Mouse (Mus musculus) C2C12 (cell line): ENCODE results near the gene Slc9a7. TPM values are rescaled to one million over a fixed set of nuclear protein-coding genes. Genes with fewer than 3 reads are reported as not detected.

Experiments used
- H3K27me3 ChIP-seq: one replicate; pipeline ENCODE4 v1.6.1; 2011; ENCODE audit not compliant: control insufficient read depth, insufficient read depth, insufficient read length
- H3K36me3 ChIP-seq: one replicate; pipeline ENCODE4 v1.6.1; 2011; ENCODE audit not compliant: control insufficient read depth, insufficient read depth
- H3K4me3 ChIP-seq: one replicate; pipeline ENCODE4 v1.5.1; 2011; ENCODE audit warnings: mild to moderate bottlenecking, control low read depth; ENCODE audit not compliant: poor library complexity, insufficient read depth, severe bottlenecking
- H3K79me2 ChIP-seq: one replicate; pipeline ENCODE4 v1.6.1; 2011; ENCODE audit not compliant: control insufficient read depth, insufficient read depth
- H3K79me3 ChIP-seq: one replicate; pipeline ENCODE4 v1.6.1; 2011; ENCODE audit warnings: low read depth, control low read depth
- H3ac ChIP-seq: one replicate; pipeline ENCODE3; 2011; ENCODE audit warnings: low read depth; ENCODE audit not compliant: control insufficient read depth, insufficient read length
- CEBPB ChIP-seq: IDR thresholded peaks from one replicate; pipeline ENCODE4 v1.6.1; 2011; ENCODE audit warnings: low read depth, mild to moderate bottlenecking, control low read depth, moderate library complexity
- CTCF ChIP-seq: IDR thresholded peaks from one replicate; pipeline ENCODE4 v1.5.1; 2011; ENCODE audit not compliant: control insufficient read depth, insufficient read depth, insufficient read length
- FOSL1 ChIP-seq: IDR thresholded peaks from one replicate; pipeline ENCODE4 v1.8.0; 2011; ENCODE audit warnings: mild to moderate bottlenecking, low read length; ENCODE audit not compliant: poor library complexity, insufficient read depth, severe bottlenecking
- MAX ChIP-seq: IDR thresholded peaks from one replicate; pipeline ENCODE4 v1.6.1; 2011; ENCODE audit warnings: mild to moderate bottlenecking, control low read depth
- MYOD1 ChIP-seq: IDR thresholded peaks from one replicate; pipeline ENCODE4 v1.6.1; 2011; ENCODE audit warnings: low read depth; ENCODE audit not compliant: control insufficient read depth, insufficient read length
- MYOG ChIP-seq: IDR thresholded peaks from one replicate; pipeline ENCODE4 v1.6.1; 2011; ENCODE audit not compliant: control insufficient read depth, insufficient read length; ENCODE audit errors: extremely low read depth
- USF1 ChIP-seq: IDR thresholded peaks from one replicate; pipeline ENCODE4 v1.6.1; 2011; ENCODE audit warnings: low read depth, mild to moderate bottlenecking, control low read depth, moderate library complexity
- polyA plus RNA-seq: library from polyadenylated mRNA; unstranded; fragments of >200 nt; fragmentation: generic; extraction: Trizol; gene quantifications from one replicate; pipeline ENCODE4 v1.2.1, GENCODE M21; 2012; ENCODE audit warnings: missing spikeins

Slc9a7 gene
- polyA plus RNA-seq, 1 experiment: 0.02 TPM

DNA sequence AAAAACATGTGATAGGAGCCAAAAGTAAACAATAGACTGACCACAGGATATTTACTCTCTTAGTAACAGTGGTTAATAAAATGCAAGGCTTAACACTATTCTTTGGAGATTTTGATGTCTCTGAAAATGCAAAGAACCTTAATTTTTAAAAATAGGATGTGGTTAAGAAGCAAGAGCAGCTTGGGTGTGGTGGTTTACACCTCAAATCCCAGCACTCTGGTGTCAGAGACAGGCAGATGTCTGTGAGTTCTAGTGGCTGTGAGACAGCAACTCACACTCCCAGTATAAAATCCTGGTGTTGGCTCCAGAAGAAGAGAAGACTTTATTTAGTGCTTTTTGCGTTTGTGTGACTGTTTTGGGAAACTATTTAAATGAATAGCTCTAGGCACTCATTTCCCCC is 19.6 kb downstream of the Slc9a7 start:
- no peaks in the 10 kb centered on the region for H3K27me3 ChIP-seq
- no peaks in the 10 kb centered on the region for H3K79me2 ChIP-seq
- H3ac ChIP-seq: no peak overlapping the region
- no peaks in the 10 kb centered on the region for H3K79me3 ChIP-seq
- TF ChIP-seq MAX: no peak
- TF ChIP-seq CEBPB: no peak
- TF ChIP-seq MYOD1: no peak
- TF ChIP-seq MYOG: no peak
- no peak for TF ChIP-seq USF1
- TF ChIP-seq FOSL1: no peak
- TF ChIP-seq CTCF: no peak
- no peak overlapping the region for H3K4me3 ChIP-seq
- no peaks in the 10 kb centered on the region for H3K36me3 ChIP-seq

DNA sequence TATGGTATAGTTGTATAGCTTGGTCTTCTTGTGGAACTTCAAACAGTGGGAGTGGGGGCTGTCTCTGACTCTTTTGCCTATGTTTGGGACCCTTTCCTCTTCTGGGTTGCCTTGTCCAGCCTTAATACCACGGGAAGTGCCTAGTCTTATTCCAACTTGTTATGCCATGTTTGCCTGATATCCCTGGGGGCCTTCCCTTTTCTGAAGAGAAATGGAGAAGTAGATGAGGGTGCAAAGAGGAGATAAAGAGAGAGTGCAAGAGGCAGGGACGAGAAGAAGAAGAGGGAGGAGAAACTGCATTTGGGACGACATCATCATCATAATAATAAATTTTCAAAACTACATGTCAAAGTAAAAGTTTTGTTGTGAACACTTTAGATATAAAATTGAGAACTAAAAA is 21.6 kb downstream of the Slc9a7 start:
- Histone ChIP-seq H3K79me2 (no peaks in the 10 kb centered on the region), H3K4me3 (no peak overlapping the region), H3ac (no peak overlapping the region), H3K27me3 (no peaks in the 10 kb centered on the region), H3K36me3 (no peaks in the 10 kb centered on the region), H3K79me3 (no peaks in the 10 kb centered on the region)
- no peak for TF ChIP-seq MAX
- no peak for TF ChIP-seq MYOG
- TF ChIP-seq USF1: no peak
- no peak for TF ChIP-seq FOSL1
- no peak for TF ChIP-seq CTCF
- TF ChIP-seq CEBPB: no peak
- no peak for TF ChIP-seq MYOD1

DNA sequence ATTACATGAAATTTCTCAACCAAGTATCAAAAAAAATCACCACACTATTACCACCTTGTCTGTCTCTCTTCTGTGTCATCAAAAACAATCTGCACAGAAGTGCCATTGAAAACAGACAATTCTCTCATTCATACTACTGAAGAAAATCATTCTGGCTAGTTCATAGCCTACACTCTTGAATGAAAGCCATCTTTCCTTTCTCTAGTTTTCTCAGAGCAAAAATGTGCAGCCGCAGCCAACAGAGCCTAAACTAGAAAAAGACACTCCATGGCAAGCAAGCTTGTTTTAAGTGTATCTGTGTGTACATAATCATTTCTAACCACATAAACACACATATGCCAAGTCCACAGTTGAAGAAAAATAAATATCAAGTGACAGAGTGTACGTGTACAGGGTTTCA is 27.2 kb downstream of the Slc9a7 start:
- H3K79me3 ChIP-seq: no peaks in the 10 kb centered on the region
- no peaks in the 10 kb centered on the region for H3K79me2 ChIP-seq
- H3ac ChIP-seq: no peak overlapping the region
- TF ChIP-seq FOSL1 (no peak), MAX (no peak), CTCF (no peak), CEBPB (no peak), MYOD1 (no peak), USF1 (no peak), MYOG (no peak)
- no peaks in the 10 kb centered on the region for H3K27me3 ChIP-seq
- no peak overlapping the region for H3K4me3 ChIP-seq
- no peaks in the 10 kb centered on the region for H3K36me3 ChIP-seq

DNA sequence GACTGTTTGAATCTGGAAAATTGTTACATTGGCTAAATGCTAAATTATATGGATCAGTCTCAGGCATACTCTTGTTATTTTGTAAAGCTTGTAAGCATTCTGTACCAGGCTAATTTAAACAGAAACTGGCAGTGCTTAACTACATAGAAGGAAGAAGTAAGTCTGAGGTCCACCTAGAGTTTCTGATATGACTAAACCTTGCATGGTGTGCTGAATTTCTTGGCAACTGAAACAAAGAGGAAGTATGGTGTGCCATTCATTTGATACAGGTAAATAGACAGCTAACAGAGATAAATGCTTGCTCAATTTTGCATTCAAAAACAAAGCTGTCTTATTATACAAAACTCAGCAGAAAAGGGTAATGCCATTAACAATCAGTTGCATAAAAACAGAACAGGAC is 63.5 kb downstream of the Slc9a7 start:
- TF ChIP-seq MYOD1: no peak
- TF ChIP-seq USF1: no peak
- TF ChIP-seq FOSL1: no peak
- TF ChIP-seq CEBPB: no peak

DNA sequence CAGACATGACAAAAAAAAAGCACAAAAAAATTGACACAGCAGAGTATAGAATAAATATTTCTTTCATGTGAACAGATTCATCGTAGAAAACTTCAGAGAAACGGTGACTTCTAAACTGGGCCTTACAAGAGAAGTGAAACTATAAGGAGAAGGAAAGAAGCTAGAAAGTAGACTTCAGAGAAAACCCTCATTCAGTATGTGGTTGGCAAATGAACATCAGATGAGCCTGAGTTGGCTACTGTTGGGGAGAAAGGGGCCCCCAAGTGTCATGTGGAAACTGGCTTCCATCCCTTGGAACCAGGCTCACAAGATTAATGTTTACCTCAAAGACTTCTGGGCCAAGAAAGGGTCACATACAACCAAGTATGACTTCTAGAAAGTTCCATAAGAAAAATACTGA is 70.1 kb downstream of the Slc9a7 start:
- no peaks in the 10 kb centered on the region for H3K79me2 ChIP-seq
- no peak overlapping the region for H3K4me3 ChIP-seq
- TF ChIP-seq MYOD1 (no peak), MYOG (no peak), CEBPB (no peak), USF1 (no peak), FOSL1 (no peak), MAX (no peak)

More for the DNA sequence above, 63.5 kb downstream of the Slc9a7 start:
- no peaks in the 10 kb centered on the region for H3K79me2 ChIP-seq
- no peaks in the 10 kb centered on the region for H3K36me3 ChIP-seq
- no peaks in the 10 kb centered on the region for H3K79me3 ChIP-seq
- no peak overlapping the region for H3ac ChIP-seq
- H3K4me3 ChIP-seq: no peak overlapping the region
- no peaks in the 10 kb centered on the region for H3K27me3 ChIP-seq

DNA sequence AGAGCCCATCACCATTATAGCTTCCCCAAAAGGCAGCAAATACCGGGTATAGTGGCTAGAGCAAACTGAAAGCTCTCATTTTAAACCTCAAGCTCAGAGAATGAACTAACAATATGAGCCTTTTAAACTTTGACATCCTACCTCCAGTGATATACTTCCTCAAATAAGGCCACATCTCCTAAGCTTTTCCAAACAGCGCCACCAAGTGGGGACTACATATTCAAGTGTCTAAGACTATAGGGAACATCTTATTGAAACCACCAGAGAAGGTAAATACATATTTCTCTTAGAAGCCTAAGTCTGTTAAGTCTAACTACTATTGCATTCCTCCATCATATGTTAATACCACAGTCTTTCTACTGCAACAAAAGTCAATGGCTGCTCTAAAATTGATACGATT is 106.0 kb downstream of the Slc9a7 start:
- TF ChIP-seq CTCF: no peak
- H3ac ChIP-seq: no peak overlapping the region
- H3K79me3 ChIP-seq: no peaks in the 10 kb centered on the region
- no peaks in the 10 kb centered on the region for H3K27me3 ChIP-seq
- H3K4me3 ChIP-seq: no peak overlapping the region
- no peaks in the 10 kb centered on the region for H3K79me2 ChIP-seq
- H3K36me3 ChIP-seq: no peaks in the 10 kb centered on the region

More for the DNA sequence above, 70.1 kb downstream of the Slc9a7 start:
- no peaks in the 10 kb centered on the region for H3K27me3 ChIP-seq
- no peak overlapping the region for H3ac ChIP-seq
- H3K79me3 ChIP-seq: no peaks in the 10 kb centered on the region
- H3K36me3 ChIP-seq: no peaks in the 10 kb centered on the region
